Mouse (Mus musculus) limb, embryonic 11.5 days (tissue): Measurements from ENCODE around the gene Gm20449. TPM values are rescaled to one million over a fixed set of nuclear protein-coding genes. Genes with fewer than 3 reads are reported as not detected.
A peak's percentile ranks its signal among the peaks of the same experiment; 100 is the strongest.
"Not testable (repeated sequence)": the region's sequence is repeated elsewhere in the genome, so short reads cannot be mapped to it uniquely, and the experiment has no call there.

ENCODE experiments used
- ATAC-seq: fragments of 200-750 bp; cut with Nextera tagmentation; 2 replicates; pipeline ENCODE4 v1.8.0; 2017; ENCODE audit warnings: low read depth; ENCODE audit not compliant: insufficient number of reproducible peaks, low FRiP score, low TSS enrichment
- DNase-seq: peaks from one replicate; pipeline ENCODE4 v3.0.0-alpha.2; 2015; ENCODE audit warnings: low spot score
- H3K27ac ChIP-seq: fragments of 300-500 bp; sonication (generic); replicated peaks from 2 replicates; pipeline ENCODE4 v1.5.1; 2014; ENCODE audit warnings: low read depth, mild to moderate bottlenecking, low read length
- H3K27me3 ChIP-seq: fragments of 300-500 bp; sonication (generic); 2 replicates; pipeline ENCODE4 v1.6.1; 2014; ENCODE audit warnings: mild to moderate bottlenecking, low read length, mixed read lengths; ENCODE audit not compliant: control insufficient read depth, insufficient read depth
- H3K36me3 ChIP-seq: fragments of 300-500 bp; sonication (generic); 2 replicates; pipeline ENCODE4 v1.6.1; 2014; ENCODE audit warnings: mild to moderate bottlenecking, low read length, moderate library complexity, mixed read lengths; ENCODE audit not compliant: control insufficient read depth, insufficient read depth
- H3K4me1 ChIP-seq: fragments of 300-500 bp; sonication (generic); 2 replicates; pipeline ENCODE4 v1.6.1; 2014; ENCODE audit warnings: low read length, mixed read lengths; ENCODE audit not compliant: control insufficient read depth, insufficient read depth
- H3K4me2 ChIP-seq: fragments of 300-500 bp; sonication (generic); 2 replicates; pipeline ENCODE4 v1.6.1; 2014; ENCODE audit warnings: low read depth, mild to moderate bottlenecking, moderate library complexity; ENCODE audit not compliant: severe bottlenecking
- H3K4me3 ChIP-seq: fragments of 300-500 bp; sonication (generic); 2 replicates; pipeline ENCODE4 v1.5.1; 2014; ENCODE audit warnings: low read depth, low read length
- H3K9ac ChIP-seq: fragments of 300-500 bp; sonication (generic); 2 replicates; pipeline ENCODE4 v1.6.1; 2014; ENCODE audit warnings: mild to moderate bottlenecking, low read length
- H3K9me3 ChIP-seq: fragments of 300-500 bp; sonication (generic); 2 replicates; pipeline ENCODE4 v1.6.1; 2016; ENCODE audit warnings: low read length; ENCODE audit not compliant: control insufficient read depth
- WGBS: fragments of 180-500 bp; shearing (Covaris S2); extraction: QIAGEN DNeasy Blood & Tissue Kit; methylation state at CpG from one replicate; pipeline ENCODE4 v1.1.7; 2014; 5-methylcytosine and 5-hydroxymethylcytosine counted together
- polyA plus RNA-seq: library from polyadenylated mRNA; unstranded; fragments of >200 nt; fragmentation: Nextera tagmentation; extraction: Ambion mirVana; gene quantifications from 2 replicates; pipeline ENCODE4 v1.2.1, GENCODE M21; 2014

The Gm20449 gene
- 0.13 TPM in 1 of 2 replicates, not detected in the other for polyA plus RNA-seq

GRCm38 (mm10) chr7:41499389-41500049 lies at the start of gene Gm20449, which contains the start of gene AW146154:
TSS of gene Gm20449 (minus strand) at chr7:41499417.
TSS of gene AW146154 (minus strand) at chr7:41499890.
- Histone ChIP-seq H3K27me3 (no peaks in the 10 kb centered on the region), H3K36me3 (peaks cover 2% of the 10 kb centered on the region; the same call in 1 of the 2 replicates), H3K4me1 (no peaks in the 10 kb centered on the region), H3K4me3 (peak within 1 kb of the TSS; percentile 54), H3K27ac (no peak within 1 kb of the TSS), H3K4me2 (peak within 1 kb of the TSS; percentile 67), H3K9me3 (no peaks in the 10 kb centered on the region; the same call in 1 of the 2 replicates), H3K9ac (peak within 1 kb of the TSS; percentile 56)
- ATAC-seq (peak; percentile 97), DNase-seq (peak; percentile 86)
- under 1% methylated on average over 18 of the region's 18 CpGs for WGBS

- no peak overlapping the region for H3K4me3 ChIP-seq
- H3K4me2 ChIP-seq: no peak overlapping the region
- H3K4me1 ChIP-seq: no peaks in the 10 kb centered on the region
- H3K27ac ChIP-seq: no peak overlapping the region
- no peak overlapping the region for H3K9ac ChIP-seq
- no peaks in the 10 kb centered on the region for H3K36me3 ChIP-seq
- H3K27me3 ChIP-seq: no peaks in the 10 kb centered on the region
- DNase-seq (no peak), ATAC-seq (no peak)
- H3K9me3 ChIP-seq: no peaks in the 10 kb centered on the region
- 92% methylated on average over 3 of the region's 3 CpGs for WGBS
These were observed 13.5 kb upstream of the Gm20449 start for GRCm38 (mm10) chr7:41512672-41513071.

DNA sequence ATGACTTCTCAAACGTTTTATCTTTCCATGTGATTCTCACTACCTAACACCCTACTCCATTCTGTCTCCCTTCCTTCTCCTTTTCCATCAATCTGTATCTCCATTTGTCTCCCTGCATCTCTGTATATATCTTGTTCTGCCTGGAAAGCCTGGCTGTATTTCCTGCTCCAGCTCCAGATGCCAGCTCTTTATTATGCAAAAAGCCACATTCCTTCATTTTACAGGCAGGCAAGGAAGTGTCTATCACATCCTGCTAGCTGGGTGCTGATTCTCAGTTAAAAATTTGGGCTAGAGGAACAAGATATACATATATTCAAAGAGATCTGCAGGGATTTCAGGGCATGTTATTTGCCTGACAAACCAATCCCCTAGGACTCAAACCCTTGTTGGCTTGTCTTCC lies 13.0 kb upstream of the Gm20449 start:
- Histone ChIP-seq H3K4me3 (no peak overlapping the region), H3K9me3 (no peaks in the 10 kb centered on the region), H3K36me3 (no peaks in the 10 kb centered on the region), H3K4me1 (no peaks in the 10 kb centered on the region), H3K9ac (no peak overlapping the region), H3K27me3 (no peaks in the 10 kb centered on the region), H3K27ac (no peak overlapping the region), H3K4me2 (no peak overlapping the region)
- 19% methylated on average over 1 of the region's 1 CpGs for WGBS
- ATAC-seq: no peak
- DNase-seq: no peak

GRCm38 (mm10) chr7:41502402-41502801 lies 3.2 kb upstream of the Gm20449 start:
- H3K4me3 ChIP-seq: no peak overlapping the region
- no peak for DNase-seq
- H3K4me1 ChIP-seq: no peaks in the 10 kb centered on the region
- WGBS: 26% methylated on average over 1 of the region's 1 CpGs
- no peak for ATAC-seq
- H3K4me2 ChIP-seq: no peak overlapping the region
- no peaks in the 10 kb centered on the region; the same call in 1 of the 2 replicates for H3K9me3 ChIP-seq
- H3K27me3 ChIP-seq: no peaks in the 10 kb centered on the region
- H3K36me3 ChIP-seq: no peaks in the 10 kb centered on the region
- no peak overlapping the region for H3K9ac ChIP-seq
- H3K27ac ChIP-seq: no peak overlapping the region

DNA sequence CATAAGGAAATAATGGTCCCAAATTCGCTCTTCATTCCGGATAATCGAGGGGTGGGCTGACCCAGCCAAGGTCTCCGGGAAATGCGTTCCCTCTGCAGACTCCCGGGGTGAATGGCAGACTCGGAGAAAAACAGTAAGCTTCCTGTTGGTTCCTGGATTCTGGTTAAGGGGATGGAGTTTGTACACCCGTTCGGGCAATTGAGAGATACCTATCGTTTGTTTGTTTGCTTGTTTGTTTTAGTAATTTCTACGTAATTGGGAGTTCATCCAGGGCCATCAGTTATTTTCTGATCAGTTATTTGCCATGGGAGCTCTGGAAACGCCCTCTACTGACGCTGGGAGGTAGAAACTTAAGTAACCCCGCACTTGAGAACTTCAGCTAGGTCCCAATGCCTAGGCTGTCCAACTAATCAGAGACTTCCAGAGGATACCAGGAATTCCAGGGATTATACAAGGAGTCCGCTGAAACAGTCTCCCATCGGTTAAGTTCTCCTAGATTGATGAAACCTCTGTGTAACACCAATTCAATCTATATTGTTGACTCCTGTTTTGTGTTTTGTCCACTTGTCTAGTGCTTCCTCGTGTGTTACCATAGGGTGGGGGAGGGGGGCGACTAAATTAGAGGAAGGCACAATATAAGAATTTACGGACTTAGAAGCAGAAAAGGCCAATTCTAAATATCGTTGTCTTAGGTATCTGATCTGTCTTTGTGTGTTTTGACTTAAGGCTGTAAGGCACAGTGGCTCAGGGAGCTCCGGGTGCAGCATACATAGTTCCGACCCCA lies 1.1 kb upstream of the Gm20449 start:
- Histone ChIP-seq H3K27me3 (no peaks in the 10 kb centered on the region), H3K27ac (no peak overlapping the region), H3K36me3 (no peaks in the 10 kb centered on the region), H3K4me3 (peak overlapping the region; percentile 54), H3K9me3 (no peaks in the 10 kb centered on the region; the same call in 1 of the 2 replicates), H3K4me1 (no peaks in the 10 kb centered on the region), H3K4me2 (peak overlapping the region; percentile 67), H3K9ac (0 out of 2 replicates have a peak overlapping the region, but pooled peaks have one; percentile 12)
- DNase-seq (peak; percentile 50), ATAC-seq (no peak)
- 18% methylated on average over 22 of the region's 22 CpGs for WGBS

GRCm38 (mm10) chr7:41499018-41499388 lies 214 bp downstream of the Gm20449 start:
- DNase-seq, H3K27ac ChIP-seq, H3K36me3 ChIP-seq, H3K9me3 ChIP-seq, H3K27me3 ChIP-seq, H3K4me1 ChIP-seq: not testable (repeated sequence)
- WGBS: 0% methylated on average over 6 of the region's 6 CpGs
- peak; percentile 78 for ATAC-seq
- Histone ChIP-seq H3K9ac (peak overlapping the region; percentile 56), H3K4me2 (peak overlapping the region; percentile 67), H3K4me3 (peak overlapping the region; percentile 54)

DNA sequence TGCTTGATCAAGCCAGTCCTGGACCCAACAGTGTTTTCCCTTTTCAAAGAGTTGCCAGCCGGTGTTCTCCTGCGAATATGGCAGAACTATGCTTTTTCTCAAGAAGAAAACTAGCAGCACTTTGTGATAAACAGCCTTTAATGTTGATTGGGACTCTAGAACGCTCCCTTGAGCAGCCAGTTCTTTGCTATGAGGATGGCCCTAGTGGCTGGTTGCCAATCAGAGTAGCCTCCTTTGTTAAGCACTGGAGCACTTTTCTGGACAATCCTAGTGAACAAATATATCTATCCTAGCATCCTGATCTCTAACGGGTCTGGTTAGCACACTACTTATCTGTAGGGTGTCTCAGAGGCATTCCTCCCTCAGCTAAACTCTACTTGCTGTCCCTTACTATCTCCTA lies 753 bp downstream of the Gm20449 start:
- not testable (repeated sequence) for ATAC-seq, H3K36me3 ChIP-seq, H3K4me1 ChIP-seq, H3K27ac ChIP-seq, H3K27me3 ChIP-seq, H3K9me3 ChIP-seq, DNase-seq, H3K9ac ChIP-seq
- Histone ChIP-seq H3K4me2 (peak overlapping the region; percentile 67; the same call in 1 of the 2 replicates), H3K4me3 (peak overlapping the region; percentile 54)
- WGBS: 72% methylated on average over 2 of the region's 4 CpGs

- Histone ChIP-seq H3K27ac (no peak overlapping the region), H3K9ac (no peak overlapping the region), H3K4me1 (no peaks in the 10 kb centered on the region), H3K27me3 (no peaks in the 10 kb centered on the region), H3K36me3 (peaks cover 2% of the 10 kb centered on the region; the same call in 1 of the 2 replicates), H3K9me3 (no peaks in the 10 kb centered on the region; the same call in 1 of the 2 replicates), H3K4me2 (no peak overlapping the region), H3K4me3 (no peak overlapping the region)
- DNase-seq (no peak), ATAC-seq (no peak)
- WGBS: 95% methylated on average over 2 of the region's 2 CpGs
These were observed 1.3 kb downstream of the Gm20449 start for GRCm38 (mm10) chr7:41497871-41498270.
